Mouse (Mus musculus): Measurements from ENCODE around the gene Cdh8. TPM values are rescaled to one million over a fixed set of nuclear protein-coding genes. Genes with fewer than 3 reads are reported as not detected.
"Not testable (repeated sequence)": the region's sequence is repeated elsewhere in the genome, so short reads cannot be mapped to it uniquely, and the experiment has no call there.

Gene Cdh8
- total RNA-seq, 2 experiments from 2014 or later: 49.0 to 49.7 TPM

DNA sequence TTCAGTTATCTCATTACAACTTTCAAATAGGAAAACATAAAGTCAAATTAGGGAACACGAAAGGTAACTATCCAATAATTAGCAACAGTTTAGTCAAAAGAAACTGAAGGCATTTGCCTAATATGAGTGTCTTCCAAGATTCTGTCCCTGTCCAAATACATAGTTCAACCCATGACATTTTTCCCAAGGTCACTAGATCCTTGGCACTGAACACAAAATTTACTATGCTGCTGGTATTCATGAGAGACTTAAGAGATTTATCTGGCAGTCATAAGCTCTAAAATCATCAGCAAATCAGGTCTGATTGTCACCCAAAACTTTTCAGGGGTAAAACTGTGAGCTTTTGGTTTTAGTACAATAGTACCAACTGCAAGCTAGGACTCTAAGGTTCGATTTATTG lies 101.7 kb downstream of the Cdh8 start:
- intact Hi-C loops (cut with DNase I): no loop called here
- DNase-seq (ENCODE audit: low spot score in 2 of 2): no peak

DNA sequence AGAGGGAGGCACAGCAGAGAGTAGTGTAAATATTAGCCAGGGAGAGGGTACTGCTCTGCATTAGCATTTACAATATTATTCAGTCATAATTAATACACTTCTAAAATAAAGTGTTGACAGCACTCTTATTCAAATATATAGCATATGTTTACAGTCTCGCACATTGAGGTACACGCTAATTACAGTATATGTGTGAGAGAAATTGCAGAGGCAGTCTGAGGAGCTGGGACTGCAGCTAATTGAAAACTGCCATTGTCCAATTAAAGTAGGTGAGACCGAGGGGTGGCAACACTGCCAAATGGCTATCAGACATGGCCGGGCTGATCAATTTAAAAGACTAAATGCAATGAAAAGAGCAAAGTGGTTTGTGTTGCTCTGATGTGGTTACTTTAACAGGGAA lies 112.1 kb downstream of the Cdh8 start:
- no peak for DNase-seq (ENCODE audit: low spot score in 2 of 2)

DNA sequence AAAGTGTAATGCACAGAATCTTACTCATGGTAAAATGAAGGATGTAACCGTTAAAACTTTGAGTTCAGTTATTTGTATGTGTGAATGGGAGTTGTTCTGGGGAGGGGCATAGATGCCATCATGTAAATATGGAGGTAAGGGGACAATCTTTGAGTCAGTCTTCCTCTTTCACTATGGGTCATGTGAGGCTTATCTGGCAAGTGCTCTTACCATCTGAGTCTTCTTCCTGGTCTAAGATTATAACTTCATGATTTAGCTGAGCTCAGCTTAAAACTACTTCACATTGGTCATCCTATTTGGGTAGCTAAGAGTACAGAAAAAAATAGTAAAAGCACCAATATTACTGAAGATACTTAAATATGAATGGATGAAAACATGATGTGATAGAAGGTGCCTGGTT lies 126.1 kb downstream of the Cdh8 start:
- intact Hi-C loops (cut with DNase I): no loop called here
- DNase-seq (ENCODE audit: low spot score in 2 of 2): no peak

More for the DNA sequence above, 112.1 kb downstream of the Cdh8 start:
- intact Hi-C loops (cut with DNase I): no loop called here

DNA sequence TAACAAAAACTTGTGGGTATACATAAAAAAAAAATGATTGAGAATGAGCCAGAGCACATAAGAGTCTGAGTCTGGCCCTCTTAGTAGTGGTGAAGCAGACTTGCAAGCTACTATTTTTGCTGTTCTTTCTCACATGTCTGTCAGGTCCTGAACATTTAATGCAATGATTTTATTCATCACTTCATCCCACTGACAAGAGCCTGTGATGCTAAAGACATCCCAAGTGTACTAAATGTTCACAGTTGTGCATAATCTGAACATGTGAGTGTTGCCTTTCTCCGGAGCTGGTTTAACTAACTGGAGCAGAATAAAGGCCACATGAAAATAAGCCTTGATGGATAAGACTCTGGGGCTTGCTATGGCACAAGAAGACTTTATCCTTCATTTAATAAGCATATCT lies 131.2 kb downstream of the Cdh8 start:
- peak in 1 of 2 experiments; percentile 60 for DNase-seq (ENCODE audit: low spot score in 2 of 2)

DNA sequence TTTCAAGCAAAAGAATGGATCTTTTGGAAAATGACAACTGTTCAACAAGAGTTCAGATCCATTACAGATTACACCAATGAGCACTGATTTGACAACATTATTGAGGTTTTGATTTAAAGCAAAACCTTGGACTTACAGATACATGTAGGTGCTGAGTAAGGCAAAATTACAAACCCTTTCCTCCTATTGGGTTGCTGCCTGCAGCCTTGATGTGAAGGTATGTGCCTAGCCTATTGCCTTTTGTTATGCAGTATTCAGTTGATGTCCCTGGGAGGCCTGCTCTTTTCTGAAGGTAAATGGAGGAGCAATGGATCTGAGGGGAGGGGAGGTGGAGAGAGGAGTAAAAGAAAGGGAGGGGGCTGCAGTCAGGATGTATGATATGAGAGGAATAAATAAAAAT lies 135.9 kb downstream of the Cdh8 start:
- DNase-seq (ENCODE audit: low spot score in 2 of 2): no peak
- intact Hi-C loops (cut with DNase I): no loop called here

More for the DNA sequence above, 131.2 kb downstream of the Cdh8 start:
- intact Hi-C loops (cut with DNase I): no loop called here

DNA sequence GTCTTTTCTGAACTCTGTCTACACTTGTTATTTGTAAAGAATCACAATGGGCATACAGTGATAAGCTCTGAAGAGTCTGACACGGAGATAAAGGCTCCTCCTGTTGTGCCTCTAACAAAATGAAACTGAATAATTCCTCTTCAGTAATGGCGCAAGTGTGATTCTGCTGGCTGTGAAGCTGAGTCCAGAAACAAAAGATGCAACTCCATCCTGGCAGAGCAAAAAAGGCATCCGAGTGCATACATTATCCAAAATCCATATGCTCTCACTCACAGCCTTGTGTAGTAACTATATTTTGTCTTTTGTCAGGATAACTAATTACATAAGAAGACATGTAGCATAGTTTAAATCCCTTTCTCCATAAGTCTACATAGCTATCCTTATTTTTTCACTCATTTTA lies 149.1 kb downstream of the Cdh8 start:
- intact Hi-C loops (cut with DNase I): loop anchor here (10.0 kb wide), 1 partner anchor 148 kb away; the partner anchor contains the start of gene Cdh8
- peak in 1 of 2 experiments; percentile 67 for DNase-seq (ENCODE audit: low spot score in 2 of 2)

DNA sequence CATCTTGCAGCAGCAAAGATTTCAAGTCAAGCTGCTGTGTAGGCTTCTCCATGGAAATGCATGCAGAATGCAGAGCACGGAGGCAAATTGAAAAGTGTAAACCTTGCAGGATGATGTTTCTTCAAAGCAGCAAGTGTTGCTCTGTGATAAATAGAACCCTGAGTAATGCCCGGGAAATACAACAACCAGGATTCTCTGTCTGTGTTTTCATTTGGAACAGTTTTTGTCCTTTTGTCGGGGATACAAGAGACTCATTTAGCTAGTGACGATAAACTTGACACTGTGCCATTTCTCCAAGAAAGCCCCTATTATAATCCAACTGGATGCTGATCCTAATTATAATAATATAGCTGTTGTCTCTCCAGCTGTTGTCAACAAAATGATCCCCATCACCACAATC lies 181.9 kb downstream of the Cdh8 start:
- peak; percentile 6 to 29 for DNase-seq (ENCODE audit: low spot score in 2 of 2)
- intact Hi-C loops (cut with DNase I): no loop called here

DNA sequence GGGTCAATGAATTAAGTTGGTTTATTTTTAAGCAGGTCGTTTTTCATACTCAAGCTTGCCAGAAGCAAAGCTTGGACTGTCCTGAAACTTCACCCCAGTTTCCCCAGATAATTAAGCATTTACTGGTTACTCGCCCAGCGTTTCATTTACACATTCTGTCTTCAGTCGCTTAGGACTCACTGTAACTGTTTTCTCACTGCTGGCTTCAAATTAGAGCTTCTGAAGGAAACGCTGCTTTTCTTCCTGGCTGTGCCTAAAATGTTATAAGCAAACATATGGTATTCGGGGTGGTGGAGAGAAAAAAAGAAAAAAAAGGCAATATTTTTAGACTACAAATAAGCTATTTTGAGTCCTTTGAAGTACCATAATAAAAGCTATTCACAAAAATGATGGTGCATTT lies 192.6 kb downstream of the Cdh8 start:
- intact Hi-C loops (cut with DNase I): loop anchor here (5.0 kb wide), 1 partner anchor 194 kb away; the partner anchor contains the start of gene Cdh8
- peak; percentile 12 to 75 for DNase-seq (ENCODE audit: low spot score in 2 of 2)

DNA sequence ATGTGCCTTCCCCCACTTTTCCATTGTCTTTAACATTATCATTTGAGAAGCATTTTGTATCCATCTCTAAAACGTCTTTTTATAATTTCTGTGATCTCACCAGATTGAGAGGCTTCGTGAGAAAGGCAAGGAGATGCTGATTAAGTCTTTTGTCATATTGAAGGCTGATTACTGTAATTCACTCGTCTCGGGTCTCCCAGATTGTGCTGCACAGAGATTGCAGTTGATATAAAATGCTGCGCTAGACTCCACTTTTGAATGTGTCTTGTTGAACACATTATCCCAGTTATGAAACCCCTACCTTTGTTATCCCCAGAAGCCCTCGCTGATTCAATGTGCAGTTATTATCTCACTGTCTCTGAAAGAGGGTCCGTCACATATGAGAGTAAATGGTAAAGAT lies 211.1 kb downstream of the Cdh8 start:
- no peak for DNase-seq (ENCODE audit: low spot score in 2 of 2)
- intact Hi-C loops (cut with DNase I): no loop called here

DNA sequence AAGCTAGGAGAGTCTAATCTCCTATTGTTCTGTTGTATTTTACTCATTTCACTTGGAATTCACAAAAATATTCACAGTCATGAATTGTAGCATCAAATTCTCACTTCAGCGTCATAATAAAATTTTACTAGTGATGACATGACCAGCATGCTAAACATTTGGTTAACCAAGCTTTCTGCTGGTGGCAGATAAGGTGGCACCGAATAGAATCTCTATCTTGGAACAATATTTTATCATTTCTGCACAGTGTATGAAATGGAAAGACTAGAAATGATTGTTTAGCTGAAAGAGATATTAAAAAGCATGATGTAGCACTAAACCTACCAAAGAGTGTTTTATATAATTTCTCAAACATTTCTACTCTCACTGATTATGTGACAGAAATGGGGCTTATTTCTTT lies 225.6 kb downstream of the Cdh8 start:
- intact Hi-C loops (cut with DNase I): no loop called here
- DNase-seq (ENCODE audit: low spot score in 2 of 2): no peak

DNA sequence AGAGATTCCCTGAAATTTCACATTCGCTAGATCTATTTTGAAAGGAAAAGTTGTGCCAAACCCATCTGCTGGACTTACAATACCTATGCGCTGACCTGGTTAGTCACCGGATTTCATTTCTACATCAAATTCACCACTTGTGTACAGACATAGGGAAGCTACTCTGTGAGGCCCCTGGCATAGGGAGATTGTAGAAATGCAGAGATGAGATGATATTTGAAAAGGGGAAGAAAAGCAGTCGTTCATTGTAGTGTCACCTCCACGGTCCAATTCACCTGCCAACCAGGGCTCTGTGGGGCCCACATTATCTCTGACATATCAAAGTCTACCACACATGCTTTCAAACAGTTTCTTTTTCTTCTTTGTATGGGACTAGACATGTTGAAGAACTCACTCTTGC lies 229.4 kb downstream of the Cdh8 start:
- intact Hi-C loops (cut with DNase I): no loop called here
- DNase-seq (ENCODE audit: low spot score in 2 of 2): no peak

DNA sequence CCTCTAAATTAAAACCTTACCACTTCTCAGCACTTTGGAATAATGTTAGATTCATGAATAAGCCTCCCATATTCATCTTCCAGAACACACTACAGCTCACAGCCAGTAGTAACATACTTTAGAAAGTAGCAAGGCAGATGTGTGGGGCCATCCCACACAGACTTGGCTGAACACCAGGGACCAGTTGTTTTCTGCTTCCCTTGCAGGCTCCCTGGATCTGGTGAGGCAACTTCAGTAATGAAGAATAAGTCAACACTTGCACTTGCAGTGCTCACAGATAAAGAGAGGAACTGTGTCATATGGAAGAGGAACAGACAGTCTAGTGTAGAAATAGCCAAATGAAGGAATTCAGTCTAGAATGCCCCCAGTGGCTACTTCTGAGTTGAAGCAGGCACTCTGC lies 232.1 kb downstream of the Cdh8 start:
- intact Hi-C loops (cut with DNase I): no loop called here
- DNase-seq (ENCODE audit: low spot score in 2 of 2): peak in 1 of 2 experiments; percentile 50

DNA sequence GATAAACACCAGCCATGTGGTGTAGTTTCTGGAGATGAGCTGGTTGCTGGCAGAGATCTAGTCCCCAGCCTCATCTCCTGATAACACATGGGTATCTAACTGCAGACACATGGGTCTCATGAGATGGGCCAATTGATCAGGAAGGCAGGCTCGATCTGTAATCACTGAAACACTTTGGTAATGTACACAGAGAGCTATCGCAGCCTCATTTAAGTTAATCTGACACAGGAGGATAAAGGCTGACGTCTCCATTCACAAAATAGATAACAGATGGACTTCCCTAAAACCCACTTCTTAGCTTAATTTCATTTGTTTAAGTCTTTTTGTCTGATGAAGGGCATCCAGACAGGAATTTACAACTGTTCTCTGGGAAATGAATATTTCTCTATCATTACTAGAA lies 249.3 kb downstream of the Cdh8 start:
- intact Hi-C loops (cut with DNase I): no loop called here
- no peak for DNase-seq (ENCODE audit: low spot score in 2 of 2)

DNA sequence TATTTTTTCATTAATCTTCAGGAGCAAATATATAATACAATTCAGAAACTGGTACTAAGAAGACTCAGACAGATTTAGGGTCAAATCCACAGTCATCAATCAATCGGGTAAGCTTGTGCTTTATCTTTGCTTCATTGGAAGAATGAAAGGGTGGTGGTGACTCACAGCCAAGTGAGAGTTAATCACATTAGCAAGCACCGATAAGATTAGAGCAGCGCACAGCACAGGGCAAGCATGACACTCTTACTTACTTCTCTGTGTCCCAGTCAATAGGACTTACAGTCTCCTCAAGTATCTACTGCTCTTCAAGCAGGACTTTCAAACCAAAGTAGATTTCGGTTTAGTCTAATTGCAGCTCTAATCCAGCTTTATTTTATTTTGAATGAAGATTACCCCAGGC lies 254.6 kb downstream of the Cdh8 start:
- DNase-seq (ENCODE audit: low spot score in 2 of 2): no peak
- intact Hi-C loops (cut with DNase I): no loop called here

DNA sequence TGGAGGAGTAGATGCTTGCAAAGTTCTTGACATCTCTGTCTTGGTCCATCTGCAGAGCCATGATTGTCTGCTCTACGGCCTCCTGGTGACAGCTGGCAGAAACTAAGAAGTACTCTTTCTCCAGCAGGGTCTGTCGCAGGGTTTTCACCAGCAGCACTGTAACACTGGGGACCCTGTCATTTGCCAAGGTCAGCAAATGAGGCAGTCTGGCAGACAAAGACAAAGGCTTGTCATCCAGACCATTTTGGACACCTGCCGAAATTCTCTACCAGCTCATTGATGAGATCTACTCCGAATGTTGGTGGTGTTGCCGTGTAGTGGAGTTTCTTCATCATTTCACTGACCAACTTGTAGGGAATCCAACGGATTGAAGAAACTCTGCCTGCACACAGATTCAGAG lies 270.8 kb downstream of the Cdh8 start:
- DNase-seq (ENCODE audit: low spot score in 2 of 2): no peak
- intact Hi-C loops (cut with DNase I): no loop called here

DNA sequence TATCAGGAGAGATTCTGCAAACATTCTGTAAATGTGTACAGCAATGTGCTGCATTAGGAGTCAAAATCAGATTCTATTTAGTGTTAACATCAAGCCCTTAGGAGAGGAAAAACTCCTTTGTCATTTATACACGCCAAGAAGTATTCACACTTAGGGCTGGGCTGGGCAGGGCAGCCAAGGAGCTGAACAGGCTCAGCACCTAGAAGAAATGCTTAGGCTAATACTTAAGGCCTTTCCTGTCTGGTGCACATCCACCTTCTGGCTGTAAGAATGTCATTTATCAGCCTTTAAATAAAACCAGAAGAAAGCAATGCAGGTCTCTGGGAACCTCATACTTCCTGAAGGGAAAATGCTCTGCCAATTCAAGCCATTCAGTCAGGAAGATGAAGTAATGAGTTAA lies 271.5 kb downstream of the Cdh8 start:
- DNase-seq (ENCODE audit: low spot score in 2 of 2); intact Hi-C loops (cut with DNase I): not testable (repeated sequence)

DNA sequence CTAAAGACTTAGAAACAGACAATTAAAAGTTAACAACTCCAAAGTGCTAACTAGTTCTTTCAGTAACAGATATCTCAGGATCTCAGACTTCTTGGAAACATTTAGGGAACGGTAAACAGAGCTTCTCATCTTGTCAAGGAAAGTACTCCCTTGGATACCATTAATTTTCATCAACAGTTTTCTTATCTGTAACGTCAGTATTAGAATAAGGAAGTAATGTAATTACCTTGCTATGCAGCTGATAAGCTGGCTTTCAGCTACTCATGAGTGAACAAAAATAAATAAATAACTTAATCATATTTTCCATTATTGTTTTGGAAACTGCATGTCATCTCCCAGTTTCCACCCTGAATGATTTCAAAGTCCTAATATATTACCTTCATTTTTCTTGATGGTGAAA lies 317.8 kb downstream of the Cdh8 start:
- intact Hi-C loops (cut with DNase I): no loop called here
- no peak for DNase-seq (ENCODE audit: low spot score in 2 of 2)

DNA sequence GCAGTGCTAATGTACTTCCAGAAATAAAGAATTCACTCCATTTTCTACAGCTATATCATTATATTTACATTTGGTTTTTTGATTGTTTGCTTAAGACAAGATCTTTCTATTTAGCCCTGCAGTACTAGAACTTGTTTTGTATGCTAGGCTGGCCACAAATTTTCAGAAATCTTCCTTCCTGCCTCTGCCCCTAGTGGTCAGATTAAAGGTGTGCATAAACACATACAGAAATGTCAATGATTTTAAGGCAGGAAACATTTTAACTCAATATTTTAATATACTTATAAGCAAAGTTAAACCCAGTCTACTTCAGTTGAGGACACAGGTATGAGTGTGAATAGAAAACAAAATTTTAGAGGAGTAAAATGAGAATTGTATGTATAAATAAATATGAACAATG lies 364.9 kb downstream of the Cdh8 start:
- intact Hi-C loops (cut with DNase I): no loop called here

DNA sequence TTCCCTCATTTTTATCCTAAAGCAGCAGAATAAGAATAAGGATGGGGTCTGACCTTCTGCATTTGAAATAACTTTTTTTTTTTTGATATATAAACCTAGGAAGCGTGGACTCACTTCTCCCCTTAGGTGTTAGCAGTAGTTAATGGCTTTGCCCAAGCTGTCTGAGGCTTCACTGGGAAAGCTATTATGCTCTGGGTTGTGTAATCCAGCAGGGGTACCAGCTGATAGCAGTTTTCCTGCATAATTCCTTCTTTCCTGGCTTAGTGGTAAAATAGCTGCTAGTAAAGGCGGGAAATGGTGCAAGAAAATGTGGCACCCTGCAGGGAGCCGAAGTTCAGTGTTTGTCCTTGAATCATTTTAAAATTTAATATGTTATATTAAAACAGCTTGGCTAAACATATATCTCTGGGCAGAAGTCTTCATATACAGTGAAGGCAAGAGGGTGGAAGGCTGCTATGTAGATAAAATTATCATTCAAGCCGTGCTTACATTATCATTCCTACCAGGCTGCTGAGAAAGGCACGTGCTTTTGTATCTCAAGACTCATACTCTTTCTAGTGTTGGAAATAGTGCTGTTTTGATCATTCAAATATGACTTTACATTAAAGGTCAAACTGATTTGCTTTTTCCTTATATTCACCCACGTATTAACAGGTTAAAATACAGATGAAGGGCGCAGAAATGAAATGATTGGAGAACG lies 367.5 kb downstream of the Cdh8 start:
- intact Hi-C loops (cut with DNase I): no loop called here
- DNase-seq (ENCODE audit: low spot score in 2 of 2): no peak

More for the DNA sequence above, 364.9 kb downstream of the Cdh8 start:
- no peak for DNase-seq (ENCODE audit: low spot score in 2 of 2)

DNA sequence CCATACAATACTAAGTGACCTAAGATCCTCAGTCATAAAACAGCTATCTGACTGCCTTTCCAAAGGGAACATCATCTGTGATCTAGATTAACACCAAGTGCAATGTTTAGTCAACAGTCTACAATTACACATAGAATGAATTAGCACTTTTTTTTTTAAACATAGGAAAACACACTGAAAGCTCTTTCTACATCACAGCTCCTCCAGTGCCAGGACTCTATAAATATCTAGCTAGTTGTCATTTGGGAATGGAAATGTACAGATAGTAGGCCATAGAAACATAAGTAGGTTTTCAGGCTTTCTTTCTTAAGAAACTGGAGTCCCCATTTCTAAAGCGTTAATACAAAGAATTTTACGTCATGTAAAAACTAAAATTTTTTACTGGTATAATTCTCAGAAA lies 375.8 kb downstream of the Cdh8 start:
- DNase-seq (ENCODE audit: low spot score in 2 of 2): peak in 1 of 2 experiments; percentile 62
- intact Hi-C loops (cut with DNase I): no loop called here

DNA sequence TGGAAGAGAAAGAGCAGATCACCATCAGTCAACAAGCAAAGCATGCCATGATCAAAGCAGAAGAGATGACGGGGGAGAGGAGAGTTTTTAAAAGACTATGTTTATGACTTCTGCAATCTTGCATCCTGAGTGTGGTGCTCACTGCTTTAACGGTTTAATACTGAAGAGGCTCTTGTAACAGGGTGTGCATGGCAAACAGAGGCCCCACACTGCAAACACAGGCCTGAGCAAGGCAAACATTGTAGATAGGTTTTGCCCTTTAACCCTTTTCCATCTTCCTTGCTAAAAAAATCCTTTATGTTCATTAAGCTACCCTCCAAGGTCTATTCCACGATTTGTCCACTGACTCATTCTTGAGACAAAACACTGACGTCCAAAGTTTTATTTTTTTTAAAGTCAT lies 385.2 kb downstream of the Cdh8 start:
- DNase-seq (ENCODE audit: low spot score in 2 of 2): no peak
- intact Hi-C loops (cut with DNase I): loop anchor here (10.0 kb wide), 1 partner anchor 384 kb away; the partner anchor contains the start of gene Cdh8

All from left cerebral cortex, postnatal 25 days (tissue).